Mouse (Mus musculus) hindbrain, embryonic 16.5 days (tissue): ENCODE measurements at regions not wholly inside any gene's neighbourhood (a gene's known extent, or its start where the extent isn't known, plus 50 kb on each side); places are given as distances from the start of the nearest gene placed in this dataset.

Experiments
- ATAC-seq: fragments of 200-750 bp; cut with Nextera tagmentation; 2 replicates; pipeline ENCODE4 v1.8.0; 2017; ENCODE audit warnings: moderate TSS enrichment, moderate library complexity
- H3K27ac ChIP-seq: fragments of 300-500 bp; sonication (generic); 2 replicates; pipeline ENCODE4 v1.5.1; 2014; ENCODE audit warnings: low read depth, mild to moderate bottlenecking, control low read depth, low read length, moderate library complexity
- H3K27me3 ChIP-seq: fragments of 300-500 bp; sonication (generic); replicated peaks from 2 replicates; pipeline ENCODE4 v1.6.1; 2014; ENCODE audit warnings: low read length; ENCODE audit not compliant: control insufficient read depth, insufficient read depth
- H3K36me3 ChIP-seq: fragments of 300-500 bp; sonication (generic); 2 replicates; pipeline ENCODE4 v1.6.1; 2014; ENCODE audit warnings: mild to moderate bottlenecking, low read length, moderate library complexity, mixed read lengths; ENCODE audit not compliant: control insufficient read depth, insufficient read depth
- H3K4me1 ChIP-seq: fragments of 300-500 bp; sonication (generic); 2 replicates; pipeline ENCODE4 v1.6.1; 2014; ENCODE audit warnings: low read depth, low read length; ENCODE audit not compliant: control insufficient read depth, insufficient read depth
- H3K4me2 ChIP-seq: fragments of 300-500 bp; sonication (generic); 2 replicates; pipeline ENCODE4 v1.6.1; 2014; ENCODE audit warnings: mild to moderate bottlenecking, low read length, control low read depth, moderate library complexity
- H3K4me3 ChIP-seq: fragments of 300-500 bp; sonication (generic); 2 replicates; pipeline ENCODE4 v1.5.1; 2014; ENCODE audit warnings: mild to moderate bottlenecking, low read length, control low read depth, moderate library complexity
- H3K9ac ChIP-seq: fragments of 300-500 bp; sonication (generic); 2 replicates; pipeline ENCODE4 v1.6.1; 2014; ENCODE audit warnings: low read depth, mild to moderate bottlenecking, control low read depth, low read length, moderate library complexity
- H3K9me3 ChIP-seq: fragments of 300-500 bp; sonication (generic); 2 replicates; pipeline ENCODE4 v1.6.1; 2014; ENCODE audit warnings: mild to moderate bottlenecking, low read length, moderate library complexity; ENCODE audit not compliant: control insufficient read depth
- WGBS: fragments of 180-500 bp; shearing (Covaris S2); extraction: QIAGEN DNeasy Blood & Tissue Kit; methylation state at CpG from one replicate; pipeline ENCODE4 v1.1.7; 2014; 5-methylcytosine and 5-hydroxymethylcytosine counted together

- Histone ChIP-seq H3K27ac (no peak overlapping the region), H3K9ac (no peak overlapping the region), H3K4me1 (no peaks in the 10 kb centered on the region), H3K9me3 (no peaks in the 10 kb centered on the region), H3K27me3 (no peaks in the 10 kb centered on the region), H3K4me2 (no peak overlapping the region), H3K36me3 (no peaks in the 10 kb centered on the region), H3K4me3 (no peak overlapping the region)
- WGBS: 91% methylated on average over 1 of the region's 1 CpGs
- ATAC-seq: no peak
These were observed 204.2 kb upstream of the Pkdcc start for GRCm38 (mm10) chr17:83010845-83011244.

GRCm38 (mm10) chr17:83015656-83016055 lies 199.4 kb upstream of the Pkdcc start:
- no peaks in the 10 kb centered on the region for H3K4me1 ChIP-seq
- no peak overlapping the region for H3K4me2 ChIP-seq
- H3K36me3 ChIP-seq: no peaks in the 10 kb centered on the region
- H3K9ac ChIP-seq: no peak overlapping the region
- 68% methylated on average over 2 of the region's 2 CpGs for WGBS
- H3K27me3 ChIP-seq: no peaks in the 10 kb centered on the region
- no peaks in the 10 kb centered on the region for H3K9me3 ChIP-seq
- no peak overlapping the region for H3K27ac ChIP-seq
- ATAC-seq: no peak
- H3K4me3 ChIP-seq: no peak overlapping the region

GRCm38 (mm10) chr17:83016936-83017335 lies 198.2 kb upstream of the Pkdcc start:
- H3K4me1 ChIP-seq: no peaks in the 10 kb centered on the region
- ATAC-seq: no peak
- no peaks in the 10 kb centered on the region for H3K27me3 ChIP-seq
- no peaks in the 10 kb centered on the region for H3K9me3 ChIP-seq
- no peak overlapping the region for H3K4me2 ChIP-seq
- 97% methylated on average over 5 of the region's 5 CpGs for WGBS
- H3K27ac ChIP-seq: no peak overlapping the region
- no peak overlapping the region for H3K9ac ChIP-seq
- H3K36me3 ChIP-seq: no peaks in the 10 kb centered on the region
- no peak overlapping the region for H3K4me3 ChIP-seq

GRCm38 (mm10) chr17:83019267-83019666 lies 195.8 kb upstream of the Pkdcc start:
- Histone ChIP-seq H3K27me3 (no peaks in the 10 kb centered on the region), H3K9me3 (no peaks in the 10 kb centered on the region), H3K9ac (no peak overlapping the region), H3K4me2 (no peak overlapping the region), H3K4me3 (no peak overlapping the region), H3K36me3 (no peaks in the 10 kb centered on the region), H3K4me1 (no peaks in the 10 kb centered on the region), H3K27ac (no peak overlapping the region)
- no peak for ATAC-seq
- 73% methylated on average over 5 of the region's 5 CpGs for WGBS

- Histone ChIP-seq H3K9me3 (no peaks in the 10 kb centered on the region), H3K27ac (no peak overlapping the region), H3K36me3 (no peaks in the 10 kb centered on the region), H3K4me3 (no peak overlapping the region), H3K4me1 (no peaks in the 10 kb centered on the region), H3K9ac (no peak overlapping the region), H3K4me2 (no peak overlapping the region), H3K27me3 (no peaks in the 10 kb centered on the region)
- 64% methylated on average over 10 of the region's 10 CpGs for WGBS
- ATAC-seq: peak; percentile 65
These were observed 194.5 kb upstream of the Pkdcc start for GRCm38 (mm10) chr17:83020576-83020975.

GRCm38 (mm10) chr17:83025340-83025816 lies 189.7 kb upstream of the Pkdcc start:
- 15% methylated on average over 5 of the region's 5 CpGs for WGBS
- Histone ChIP-seq H3K9ac (no peak overlapping the region), H3K9me3 (no peaks in the 10 kb centered on the region; the same call in 1 of the 2 replicates), H3K4me3 (no peak overlapping the region), H3K4me2 (no peak overlapping the region), H3K36me3 (no peaks in the 10 kb centered on the region), H3K4me1 (no peaks in the 10 kb centered on the region), H3K27ac (no peak overlapping the region), H3K27me3 (no peaks in the 10 kb centered on the region)
- peak; percentile 53; the same call in 1 of the 2 replicates for ATAC-seq

- no peak for ATAC-seq
- 54% methylated on average over 6 of the region's 6 CpGs for whole genome bisulfite sequencing
These were observed 180.0 kb upstream of the Pkdcc start for GRCm38 (mm10) chr17:83034914-83035573.

GRCm38 (mm10) chr17:83035574-83035918 lies 179.5 kb upstream of the Pkdcc start:
- WGBS: 70% methylated on average over 5 of the region's 5 CpGs
- Histone ChIP-seq H3K9me3 (no peaks in the 10 kb centered on the region), H3K4me1 (no peaks in the 10 kb centered on the region), H3K9ac (no peak overlapping the region), H3K27ac (no peak overlapping the region), H3K4me3 (no peak overlapping the region), H3K36me3 (no peaks in the 10 kb centered on the region), H3K27me3 (no peaks in the 10 kb centered on the region), H3K4me2 (no peak overlapping the region)
- ATAC-seq: no peak

More at GRCm38 (mm10) chr17:83034914-83035573, 180.0 kb upstream of the Pkdcc start:
- Histone ChIP-seq H3K4me3 (no peak overlapping the region), H3K27ac (no peak overlapping the region), H3K4me1 (no peaks in the 10 kb centered on the region), H3K36me3 (no peaks in the 10 kb centered on the region), H3K27me3 (no peaks in the 10 kb centered on the region), H3K4me2 (no peak overlapping the region), H3K9me3 (no peaks in the 10 kb centered on the region), H3K9ac (no peak overlapping the region)

- WGBS: 94% methylated on average over 3 of the region's 3 CpGs
These were observed 175.5 kb upstream of the Pkdcc start for GRCm38 (mm10) chr17:83039563-83039962.

More at GRCm38 (mm10) chr17:83039563-83039962, 175.5 kb upstream of the Pkdcc start:
- Histone ChIP-seq H3K27me3 (no peaks in the 10 kb centered on the region), H3K4me3 (no peak overlapping the region), H3K9ac (no peak overlapping the region), H3K27ac (no peak overlapping the region), H3K4me1 (no peaks in the 10 kb centered on the region), H3K36me3 (no peaks in the 10 kb centered on the region), H3K9me3 (no peaks in the 10 kb centered on the region), H3K4me2 (no peak overlapping the region)
- ATAC-seq: no peak
